Mouse (Mus musculus): Measurements from ENCODE around the gene Cdh12. TPM values are rescaled to one million over a fixed set of nuclear protein-coding genes. Genes with fewer than 3 reads are reported as not detected.
"Not testable (repeated sequence)": the region's sequence is repeated elsewhere in the genome, so short reads cannot be mapped to it uniquely, and the experiment has no call there.

Gene Cdh12
- total RNA-seq, 2 experiments from 2014 or later: 0.10 to 0.12 TPM

GRCm38 (mm10) chr15:21092824-21093223 is 643.8 kb downstream of the Cdh12 start:
- DNase-seq (ENCODE audit: low spot score in 2 of 2): no peak

- no peak for DNase-seq (ENCODE audit: low spot score in 2 of 2)
Observed at GRCm38 (mm10) chr15:21109009-21109841, 660.2 kb downstream of the Cdh12 start.

GRCm38 (mm10) chr15:21109889-21110500 is 660.9 kb downstream of the Cdh12 start:
- DNase-seq (ENCODE audit: low spot score in 2 of 2): no peak

GRCm38 (mm10) chr15:21110874-21111603 is 662.0 kb downstream of the Cdh12 start:
- DNase-seq (ENCODE audit: low spot score in 2 of 2): no peak

GRCm38 (mm10) chr15:21114775-21115174 is 665.7 kb downstream of the Cdh12 start:
- DNase-seq (ENCODE audit: low spot score in 2 of 2): not testable (repeated sequence)

GRCm38 (mm10) chr15:21130660-21131059 is 681.6 kb downstream of the Cdh12 start:
- DNase-seq (ENCODE audit: low spot score in 2 of 2): no peak

GRCm38 (mm10) chr15:21132999-21133398 is 683.9 kb downstream of the Cdh12 start:
- DNase-seq (ENCODE audit: low spot score in 2 of 2): no peak

- no peak for DNase-seq (ENCODE audit: low spot score in 2 of 2)
Observed at GRCm38 (mm10) chr15:21146896-21147295, 697.8 kb downstream of the Cdh12 start.

GRCm38 (mm10) chr15:21153602-21154001 is 704.5 kb downstream of the Cdh12 start:
- DNase-seq (ENCODE audit: low spot score in 2 of 2): no peak

- DNase-seq (ENCODE audit: low spot score in 2 of 2): no peak
Observed at GRCm38 (mm10) chr15:21179727-21180126, 730.7 kb downstream of the Cdh12 start.

- DNase-seq (ENCODE audit: low spot score in 2 of 2): no peak
Observed at GRCm38 (mm10) chr15:21180191-21180590, 731.1 kb downstream of the Cdh12 start.

- no peak for DNase-seq (ENCODE audit: low spot score in 2 of 2)
Observed at GRCm38 (mm10) chr15:21185799-21186198, 736.7 kb downstream of the Cdh12 start.

- DNase-seq (ENCODE audit: low spot score in 2 of 2): not testable (repeated sequence)
Observed at GRCm38 (mm10) chr15:21210089-21210488, 761.0 kb downstream of the Cdh12 start.

- no peak for DNase-seq (ENCODE audit: low spot score in 2 of 2)
Observed at GRCm38 (mm10) chr15:21223006-21223405, 773.9 kb downstream of the Cdh12 start.

GRCm38 (mm10) chr15:21261318-21261717 is 812.3 kb downstream of the Cdh12 start:
- no peak for DNase-seq (ENCODE audit: low spot score in 2 of 2)

GRCm38 (mm10) chr15:21269856-21270255 is 820.8 kb downstream of the Cdh12 start:
- DNase-seq (ENCODE audit: low spot score in 2 of 2): no peak

GRCm38 (mm10) chr15:21297051-21297450 is 848.0 kb downstream of the Cdh12 start:
- no peak for DNase-seq (ENCODE audit: low spot score in 2 of 2)

GRCm38 (mm10) chr15:21315457-21315856 is 866.4 kb downstream of the Cdh12 start:
- no peak for DNase-seq (ENCODE audit: low spot score in 2 of 2)

- DNase-seq (ENCODE audit: low spot score in 2 of 2): no peak
Observed at GRCm38 (mm10) chr15:21343853-21344252, 894.8 kb downstream of the Cdh12 start.

GRCm38 (mm10) chr15:21344323-21344722 is 895.3 kb downstream of the Cdh12 start:
- no peak for DNase-seq (ENCODE audit: low spot score in 2 of 2)

GRCm38 (mm10) chr15:21344749-21345148 is 895.7 kb downstream of the Cdh12 start:
- no peak for DNase-seq (ENCODE audit: low spot score in 2 of 2)
